Mouse (Mus musculus): Measurements from ENCODE around the gene Gp9.

Gp9 gene

GRCm38 (mm10) chr6:87787108-87787890 is 9.4 kb downstream of the Gp9 start:
- 76% methylated on average over 6 of the region's 6 CpGs for WGBS

DNA sequence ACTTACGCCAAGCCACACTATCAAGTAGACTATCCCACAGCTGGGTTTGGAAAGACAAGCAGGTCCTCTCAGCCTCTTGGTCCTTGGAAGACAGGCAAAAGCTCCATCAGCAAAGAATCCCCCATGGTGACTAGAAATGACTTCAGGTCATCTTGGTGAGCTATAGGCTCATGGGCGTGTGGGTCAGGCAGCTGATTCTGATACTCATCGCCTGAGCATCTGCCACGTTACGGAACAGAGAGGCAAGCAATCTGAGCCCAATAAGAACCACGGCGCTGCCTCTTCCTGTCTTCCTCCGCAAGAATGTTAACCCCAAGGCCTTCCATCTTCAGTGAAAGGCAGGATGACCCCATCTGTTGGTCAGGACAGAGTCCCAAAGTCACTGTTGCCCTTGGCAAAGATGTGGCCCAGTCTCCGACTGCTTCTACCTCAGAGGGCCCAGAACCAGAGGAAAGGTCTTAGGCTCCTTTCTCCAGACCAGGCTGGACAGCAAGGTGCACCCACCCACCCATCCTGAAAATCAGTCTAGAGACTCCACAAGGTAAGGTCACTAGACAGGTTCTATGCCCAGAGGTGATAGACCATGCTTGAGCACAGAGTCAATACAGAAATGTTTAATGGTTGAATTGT is 10.5 kb downstream of the Gp9 start:
- WGBS = 96% methylated on average over 9 of the region's 9 CpGs

- WGBS = 48% methylated on average over 5 of the region's 5 CpGs
Measured at GRCm38 (mm10) chr6:87788896-87789587, 11.2 kb downstream of the Gp9 start.

GRCm38 (mm10) chr6:87789791-87790190 is 11.9 kb downstream of the Gp9 start:
- 95% methylated on average over 6 of the region's 6 CpGs for WGBS

GRCm38 (mm10) chr6:87790779-87791480 is 13.1 kb downstream of the Gp9 start:
- 84% methylated on average over 7 of the region's 7 CpGs for WGBS

GRCm38 (mm10) chr6:87791826-87792225 is 14.0 kb downstream of the Gp9 start:
- 97% methylated on average over 5 of the region's 5 CpGs for WGBS

DNA sequence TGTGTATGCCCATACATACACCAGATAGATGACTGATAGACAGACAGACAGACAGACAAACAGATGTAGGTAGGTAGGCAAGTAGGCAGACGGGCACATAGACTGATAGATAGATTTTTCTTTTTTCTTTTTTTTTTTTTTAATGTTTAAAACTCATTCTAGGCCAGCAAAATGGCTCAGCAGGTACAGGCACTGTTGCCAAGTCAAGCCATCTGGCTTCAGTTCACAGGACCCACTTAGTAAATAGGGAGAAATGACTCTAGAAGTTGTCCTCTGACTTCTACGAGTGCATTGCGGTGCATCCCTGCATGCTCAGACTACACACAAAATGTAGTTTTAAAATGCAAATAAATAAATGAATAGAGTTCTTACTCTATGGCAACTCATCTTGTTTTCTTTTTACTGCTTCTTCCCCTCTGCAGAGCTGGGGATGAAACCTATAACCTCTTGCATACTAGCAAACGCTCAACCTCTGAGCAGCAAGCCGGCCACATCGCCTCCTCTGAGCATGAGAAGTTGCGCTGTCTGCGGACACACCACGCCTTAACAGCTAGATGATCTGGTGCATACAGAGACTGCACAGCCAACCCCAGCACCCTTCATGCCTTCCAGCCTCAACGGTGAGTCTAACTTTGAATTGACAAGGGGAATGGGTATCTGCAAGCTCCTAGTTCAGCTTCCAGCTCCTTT is 16.1 kb downstream of the Gp9 start:
- WGBS = 93% methylated on average over 10 of the region's 10 CpGs

DNA sequence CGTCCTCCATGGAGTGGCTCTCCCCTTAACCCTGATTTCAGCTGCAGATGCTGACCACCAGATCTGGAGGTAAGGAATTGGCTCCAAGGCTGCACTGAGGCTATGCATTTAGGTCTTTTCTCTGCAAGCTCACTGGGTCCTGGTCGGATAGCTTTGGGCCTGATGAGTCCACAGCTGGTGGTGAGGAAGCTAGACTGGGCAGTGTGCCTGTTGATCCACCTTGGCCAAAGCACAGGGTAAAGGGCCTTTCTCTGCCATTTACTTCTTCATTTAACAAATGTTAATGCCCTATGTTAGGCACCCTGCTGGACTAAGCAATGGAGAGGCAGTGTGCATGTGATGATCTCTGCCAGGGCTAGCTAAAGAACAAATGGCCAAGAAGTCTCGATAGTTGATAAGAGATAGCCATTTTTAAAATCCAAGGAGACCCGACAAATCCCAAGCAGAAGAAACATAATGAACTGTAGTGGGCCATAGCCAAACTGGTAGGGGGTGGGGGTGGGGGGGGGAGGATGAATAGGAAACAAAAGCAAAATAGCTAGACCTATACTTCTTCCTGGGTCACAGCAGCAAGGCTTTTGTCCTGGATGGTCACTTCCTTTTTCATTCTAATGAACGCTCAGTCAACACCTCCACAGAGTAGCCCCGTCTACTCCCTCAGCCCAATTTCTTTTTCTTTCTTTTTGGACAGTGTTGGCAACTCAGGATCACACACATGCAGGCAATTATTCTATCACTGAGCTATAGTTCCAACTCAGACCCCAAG is 17.7 kb downstream of the Gp9 start:
- 68% methylated on average over 6 of the region's 6 CpGs for WGBS

GRCm38 (mm10) chr6:87796251-87796880 is 18.5 kb downstream of the Gp9 start:
- 82% methylated on average over 6 of the region's 6 CpGs for WGBS

- 53% methylated on average over 2 of the region's 2 CpGs for WGBS
Measured at GRCm38 (mm10) chr6:87797321-87797720, 19.4 kb downstream of the Gp9 start.

DNA sequence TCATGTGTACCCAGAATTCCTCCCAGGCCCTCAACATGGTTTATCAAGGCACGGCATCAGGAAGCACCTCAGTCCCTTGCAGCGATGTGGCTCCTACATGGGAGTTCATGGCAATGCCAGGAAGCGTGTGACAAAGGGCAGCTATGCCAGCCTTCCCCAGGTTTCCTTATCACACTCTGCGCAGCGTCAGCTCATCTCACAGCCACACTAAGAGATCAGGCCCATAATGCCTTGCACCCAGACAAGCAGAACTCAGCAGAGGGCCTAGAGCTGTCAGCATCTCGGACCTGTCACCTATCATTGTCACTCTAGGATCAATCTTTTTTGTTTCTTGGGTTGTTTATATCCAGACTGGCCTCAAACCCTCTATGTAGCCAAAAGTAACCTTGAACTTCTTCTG is 21.7 kb downstream of the Gp9 start:
- WGBS = 96% methylated on average over 6 of the region's 6 CpGs

- 88% methylated on average over 7 of the region's 7 CpGs for WGBS
Measured at GRCm38 (mm10) chr6:87802462-87802861, 24.6 kb downstream of the Gp9 start.

DNA sequence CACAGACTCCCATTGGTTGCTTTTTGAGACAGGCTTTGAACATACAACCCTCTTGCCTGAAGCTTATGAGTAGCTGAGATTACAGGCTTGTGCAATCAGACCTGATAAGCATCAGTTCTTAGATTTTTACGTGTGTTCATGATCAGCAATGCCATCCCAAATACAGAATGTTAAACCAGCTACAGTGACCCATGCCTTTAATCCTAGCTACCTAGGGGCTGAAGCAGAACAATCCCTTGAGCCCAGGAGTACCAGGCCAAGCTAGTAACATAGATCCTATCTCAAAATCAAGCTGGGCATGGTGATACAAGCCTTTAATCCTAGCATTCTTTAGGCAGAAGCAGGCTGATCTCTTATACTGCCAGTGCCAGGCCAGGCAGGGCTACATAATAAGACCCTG is 26.2 kb downstream of the Gp9 start:
- 92% methylated on average over 1 of the region's 1 CpGs for WGBS

- 79% methylated on average over 7 of the region's 7 CpGs for WGBS
Measured at GRCm38 (mm10) chr6:87804886-87805285, 27.0 kb downstream of the Gp9 start.

DNA sequence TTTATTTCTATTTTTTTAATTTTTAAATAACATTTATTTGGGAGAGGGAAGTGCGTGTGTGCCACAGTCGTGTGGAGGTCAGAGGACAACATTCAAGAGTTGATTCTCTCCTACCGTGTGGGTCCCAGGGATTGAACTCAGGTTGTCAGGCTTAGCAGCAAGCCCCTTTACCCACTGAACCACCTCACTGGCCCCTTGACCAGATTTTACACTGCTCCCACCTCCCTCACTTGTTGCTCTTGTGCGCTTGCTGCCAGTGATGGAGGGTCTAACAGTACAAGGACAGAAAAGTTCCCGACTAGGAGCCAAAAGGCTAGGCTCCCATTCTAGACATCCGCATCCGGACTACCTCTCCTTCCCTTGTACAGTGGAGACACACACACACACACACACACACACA is 27.6 kb downstream of the Gp9 start:
- WGBS = 90% methylated on average over 7 of the region's 7 CpGs

DNA sequence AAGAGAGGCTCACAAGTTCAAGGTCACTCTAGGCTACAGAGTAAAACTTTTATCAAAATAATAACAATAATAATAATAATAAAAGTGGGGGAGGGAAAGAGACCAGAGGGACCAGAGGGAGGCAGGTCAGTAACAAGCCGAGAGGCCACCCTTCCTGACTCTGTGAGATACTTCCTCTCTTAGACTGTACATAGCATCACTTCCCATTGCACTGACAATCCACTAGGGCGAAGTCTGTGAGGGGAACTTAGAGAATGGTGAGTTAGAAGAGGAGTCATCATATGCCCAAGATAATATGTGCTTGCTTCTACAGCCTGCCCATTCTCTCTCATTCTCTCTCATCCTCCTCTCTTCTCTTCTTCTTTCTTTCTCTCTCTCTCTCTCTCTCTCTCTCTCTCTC is 28.2 kb downstream of the Gp9 start:
- 66% methylated on average over 2 of the region's 2 CpGs for WGBS

- 57% methylated on average over 2 of the region's 2 CpGs for WGBS
Measured at GRCm38 (mm10) chr6:87806857-87807256, 29.0 kb downstream of the Gp9 start.

- 85% methylated on average over 4 of the region's 4 CpGs for WGBS
Measured at GRCm38 (mm10) chr6:87807735-87808440, 30.0 kb downstream of the Gp9 start.

DNA sequence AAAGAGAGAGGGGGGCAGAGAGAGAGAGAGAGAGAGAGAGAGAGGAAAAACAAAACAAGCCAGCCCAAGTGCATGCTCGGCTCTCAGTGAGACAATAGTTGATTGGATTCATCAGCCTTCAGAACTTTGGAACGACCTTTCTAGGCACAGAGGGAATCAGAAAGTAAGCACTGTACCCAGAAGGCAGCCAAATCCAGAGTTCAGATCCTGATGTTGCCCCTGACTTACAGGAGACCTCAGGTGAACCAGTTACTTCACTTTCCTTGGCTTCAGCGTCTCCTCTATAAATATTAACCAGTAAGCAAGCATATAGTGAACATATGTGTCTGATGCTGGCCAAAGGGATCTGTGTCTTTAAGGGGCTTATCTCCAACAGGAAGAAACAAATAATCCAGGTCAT is 30.6 kb downstream of the Gp9 start:
- WGBS = 63% methylated on average over 3 of the region's 3 CpGs

DNA sequence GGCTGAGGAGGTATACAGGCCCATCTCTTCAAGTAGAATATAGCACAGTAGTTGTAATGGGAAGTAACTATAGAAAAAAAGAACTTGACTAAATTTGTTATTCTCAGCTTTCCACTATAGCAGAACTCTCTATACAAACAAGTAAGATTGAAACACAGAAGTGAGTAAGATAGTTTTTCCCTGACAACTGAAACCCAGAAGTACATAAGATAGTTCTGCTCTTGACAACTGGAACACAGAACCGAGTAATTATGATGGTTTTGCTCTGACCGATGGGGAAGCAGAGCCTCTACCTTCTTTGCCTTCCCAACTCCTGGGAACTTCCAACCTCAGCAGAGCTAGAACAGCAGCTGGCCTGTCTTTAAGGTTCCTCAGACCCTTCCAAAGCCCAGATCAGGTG is 31.3 kb downstream of the Gp9 start:
- WGBS = 84% methylated on average over 2 of the region's 2 CpGs

Measured in cerebral cortex, adult 2 months (tissue).